Mouse (Mus musculus) liver, embryonic 14.5 days (tissue): ENCODE data around the gene Atp6v0a1. TPM values are rescaled to one million over a fixed set of nuclear protein-coding genes. Genes with fewer than 3 reads are reported as not detected.

Experiments used
- ATAC-seq: fragments of 200-750 bp; cut with Nextera tagmentation; 2 replicates; pipeline ENCODE4 v1.8.0; 2017; ENCODE audit warnings: moderate number of reproducible peaks, mild to moderate bottlenecking, moderate library complexity; ENCODE audit not compliant: insufficient read depth
- DNase-seq, 3 experiments: peaks; one replicate each; pipeline ENCODE4 v3.0.0-alpha.2; 2012 to 2013; ENCODE audit warnings: low read depth in 3 of 3, low spot score in 3 of 3
- H3K27ac ChIP-seq: fragments of 300-500 bp; sonication (generic); 2 replicates; pipeline ENCODE4 v1.5.1; 2014; ENCODE audit warnings: moderate library complexity, mild to moderate bottlenecking, control low read depth, inconsistent platforms
- H3K27me3 ChIP-seq: fragments of 300-500 bp; sonication (generic); 2 replicates; pipeline ENCODE4 v1.6.1; 2014; ENCODE audit warnings: mild to moderate bottlenecking, low read length, moderate library complexity; ENCODE audit not compliant: control insufficient read depth, insufficient read depth
- H3K36me3 ChIP-seq: fragments of 300-500 bp; sonication (generic); replicated peaks from 2 replicates; pipeline ENCODE4 v1.6.1; 2014; ENCODE audit warnings: low read depth; ENCODE audit not compliant: control insufficient read depth, insufficient read depth
- H3K4me1 ChIP-seq, 2 experiments: fragments of 200-500 bp in 1 of 2; fragments of 300-500 bp in 1 of 2; sonication (generic) in 1 of 2; replicated peaks; 2 replicates each; pipeline ENCODE4 v1.6.1; 2012 to 2014; ENCODE audit warnings: antibody characterized with exemption in 1 of 2, inconsistent platforms in 1 of 2, low read length in 1 of 2; ENCODE audit not compliant: control insufficient read depth in 2 of 2, insufficient read depth in 2 of 2
- H3K4me2 ChIP-seq: fragments of 300-500 bp; sonication (generic); 2 replicates; pipeline ENCODE4 v1.6.1; 2014; ENCODE audit warnings: low read depth, mild to moderate bottlenecking, control low read depth, moderate library complexity
- H3K4me3 ChIP-seq, 2 experiments: fragments of 200-500 bp in 1 of 2; fragments of 300-500 bp in 1 of 2; sonication (generic) in 1 of 2; 2 replicates each; pipeline ENCODE4 v1.5.1; 2012 to 2014; ENCODE audit warnings: low read depth in 2 of 2, low read length in 2 of 2, mild to moderate bottlenecking in 2 of 2, control low read depth in 1 of 2, inconsistent platforms in 1 of 2, moderate library complexity in 1 of 2; ENCODE audit not compliant: insufficient read depth in 1 of 2
- H3K9ac ChIP-seq: fragments of 300-500 bp; sonication (generic); replicated peaks from 2 replicates; pipeline ENCODE4 v1.6.1; 2014; ENCODE audit warnings: mild to moderate bottlenecking, control low read depth, moderate library complexity
- H3K9me3 ChIP-seq: fragments of 300-500 bp; sonication (generic); 2 replicates; pipeline ENCODE4 v1.6.1; 2016; ENCODE audit warnings: low read length, mixed read lengths; ENCODE audit not compliant: control insufficient read depth
- CTCF ChIP-seq: IDR thresholded peaks from 2 replicates; pipeline ENCODE4 v1.5.1; 2016; ENCODE audit warnings: antibody characterized with exemption, low read depth, control low read depth
- EP300 ChIP-seq: IDR thresholded peaks from 2 replicates; pipeline ENCODE4 v1.6.1; 2016; ENCODE audit warnings: antibody characterized with exemption, low read depth
- WGBS: fragments of 180-500 bp; shearing (Covaris S2); extraction: QIAGEN DNeasy Blood & Tissue Kit; methylation state at CpG from one replicate; pipeline ENCODE4 v1.1.7; 2014; ENCODE audit not compliant: insufficient replicate concordance; 5-methylcytosine and 5-hydroxymethylcytosine counted together
- polyA plus RNA-seq, 2 experiments: library from polyadenylated mRNA; depleted of rRNA in 1 of 2; stranded (reverse) in 1 of 2; unstranded in 1 of 2; fragments of >200 nt; fragmentation: Nextera tagmentation in 1 of 2; extraction: Ambion mirVana in 1 of 2; gene quantifications; 2 replicates each; pipeline versions ENCODE4 v1.2.1 to v1.2.3; 2012 to 2014

Atp6v0a1 gene
- polyA plus RNA-seq, 2 experiments: 29.5 to 37.8 TPM

DNA sequence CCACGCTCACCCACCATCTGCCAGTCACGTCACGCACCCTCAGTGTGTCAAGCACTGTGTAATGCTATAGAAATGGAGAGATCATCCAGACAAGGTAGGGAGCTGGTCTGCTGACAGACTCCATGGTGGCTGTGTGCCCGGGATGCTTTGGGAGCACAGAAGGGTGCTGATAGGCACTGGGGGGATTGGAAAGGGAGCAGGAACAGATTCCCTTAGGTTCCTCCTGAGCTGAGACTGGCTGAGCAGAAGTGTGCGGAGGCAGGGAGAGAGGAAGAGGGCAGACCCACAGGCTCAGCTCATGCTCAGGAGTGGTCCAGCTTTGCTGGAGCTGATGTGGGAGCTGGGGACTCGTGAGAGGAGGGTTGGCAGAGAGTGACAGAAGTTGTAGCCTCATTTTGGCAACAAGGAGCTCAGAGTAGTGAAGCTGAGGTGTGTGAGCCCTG, 41.8 kb downstream of the Atp6v0a1 start:
- Histone ChIP-seq H3K9ac (no peak overlapping the region), H3K36me3 (peaks cover 82% of the 10 kb centered on the region), H3K4me2 (no peak overlapping the region), H3K9me3 (no peaks in the 10 kb centered on the region), H3K27ac (no peak overlapping the region), H3K4me3 (no peak overlapping the region), H3K27me3 (no peaks in the 10 kb centered on the region), H3K4me1 (peaks cover 0 to 8% of the 10 kb centered on the region in 2 experiments; a peak in 2 of 4 replicates)
- TF ChIP-seq EP300 (no peak), CTCF (no peak)
- 85% methylated on average over 6 of the region's 6 CpGs for WGBS
- ATAC-seq (no peak), DNase-seq (no peak)

DNA sequence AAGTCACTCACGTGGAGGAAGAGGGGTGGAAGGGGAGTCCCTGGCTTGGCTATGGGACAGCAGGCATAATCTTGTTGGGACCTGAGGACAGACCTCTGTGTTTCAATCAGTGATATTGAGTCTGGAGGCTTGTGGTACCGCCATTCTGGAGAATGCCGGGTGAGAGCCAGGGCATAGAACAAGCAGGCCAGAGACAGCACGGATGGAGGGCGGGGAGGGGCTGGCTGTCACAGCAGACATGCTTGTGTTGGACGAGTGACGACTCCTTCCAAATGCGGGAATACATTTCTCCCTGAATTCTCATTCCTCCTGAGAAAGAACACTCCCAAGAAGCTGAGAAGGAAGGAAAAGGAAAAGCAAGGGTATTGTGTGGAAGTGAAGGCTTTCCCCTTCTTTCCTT, 42.4 kb downstream of the Atp6v0a1 start:
- Histone ChIP-seq H3K27ac (no peak overlapping the region), H3K4me1 (peaks cover 0 to 4% of the 10 kb centered on the region in 2 experiments; a peak in 1 of 4 replicates), H3K4me2 (no peak overlapping the region), H3K27me3 (no peaks in the 10 kb centered on the region), H3K9me3 (no peaks in the 10 kb centered on the region), H3K9ac (no peak overlapping the region), H3K36me3 (peaks cover 82% of the 10 kb centered on the region), H3K4me3 (no peak overlapping the region)
- ATAC-seq (no peak), DNase-seq (no peak)
- TF ChIP-seq EP300: no peak
- no peak for TF ChIP-seq CTCF
- 83% methylated on average over 8 of the region's 8 CpGs for WGBS

DNA sequence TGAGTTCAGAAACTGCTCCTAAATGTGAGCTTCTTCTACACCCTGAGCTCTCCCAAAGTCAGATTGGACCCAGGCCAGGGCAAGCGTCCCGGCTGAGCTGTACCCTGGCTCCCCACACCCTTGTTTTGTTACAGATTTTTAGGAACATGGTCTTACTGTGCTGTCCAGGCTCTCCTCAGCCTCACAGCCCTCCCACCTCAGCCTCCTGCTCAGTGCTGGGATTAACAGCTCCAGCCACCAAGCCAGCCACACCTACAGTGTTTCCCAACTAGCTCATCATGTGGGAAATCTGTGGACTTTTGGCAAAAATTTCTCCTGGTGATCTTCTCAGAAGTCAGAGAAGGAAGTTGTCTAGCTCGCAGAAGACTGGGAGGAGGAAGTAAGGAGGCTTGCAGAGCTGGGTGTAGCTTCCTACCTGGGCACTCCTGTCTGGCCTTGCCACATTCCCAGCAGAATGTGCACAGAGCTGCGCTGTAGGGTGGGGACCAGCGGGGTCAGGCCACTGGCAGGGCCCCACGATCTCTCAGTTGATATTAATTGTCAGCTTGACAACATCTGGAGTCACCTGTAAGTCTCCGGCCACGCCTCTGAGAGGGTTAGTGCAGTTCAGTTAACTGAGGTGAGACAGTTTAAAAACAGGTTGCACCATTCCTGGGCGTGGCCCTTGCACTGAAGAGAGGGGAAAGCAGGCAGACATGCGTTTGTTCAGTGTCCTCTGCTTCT, 43.7 kb downstream of the Atp6v0a1 start:
- no peak for DNase-seq
- TF ChIP-seq EP300 (no peak), CTCF (no peak)
- WGBS: 71% methylated on average over 10 of the region's 10 CpGs

DNA sequence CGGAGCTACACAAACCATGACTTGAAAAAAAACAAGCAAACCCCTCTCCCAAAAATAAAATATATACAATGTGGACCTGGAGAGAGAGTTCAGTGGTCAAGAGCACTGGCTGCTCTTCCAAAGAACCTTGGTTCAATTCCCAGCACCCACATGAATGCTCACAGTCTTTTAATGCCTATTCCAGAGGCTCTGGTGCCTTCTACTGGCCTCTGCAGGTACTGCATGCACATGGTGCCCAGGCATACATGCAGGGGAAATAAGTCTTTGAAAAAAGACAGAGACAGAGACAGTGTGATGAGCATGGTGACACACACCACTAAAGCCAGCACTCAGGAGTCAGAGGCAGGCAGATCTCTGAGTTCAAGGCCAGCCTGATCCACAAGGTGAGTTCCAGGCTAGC, 44.7 kb downstream of the Atp6v0a1 start:
- TF ChIP-seq CTCF (peak; percentile 80), EP300 (no peak)
- H3K9ac ChIP-seq: no peak overlapping the region
- ATAC-seq (no peak), DNase-seq (no peak)
- peaks cover 0 to 7% of the 10 kb centered on the region in 2 experiments; a peak in 2 of 4 replicates for H3K4me1 ChIP-seq
- peaks cover 69% of the 10 kb centered on the region for H3K36me3 ChIP-seq
- no peaks in the 10 kb centered on the region for H3K27me3 ChIP-seq
- H3K4me3 ChIP-seq: no peak overlapping the region
- H3K4me2 ChIP-seq: no peak overlapping the region
- no peak overlapping the region for H3K27ac ChIP-seq
- H3K9me3 ChIP-seq: no peaks in the 10 kb centered on the region
- 100% methylated on average over 1 of the region's 1 CpGs for WGBS

More for the DNA sequence above, 43.7 kb downstream of the Atp6v0a1 start:
- Histone ChIP-seq H3K27ac (no peak overlapping the region), H3K27me3 (no peaks in the 10 kb centered on the region), H3K9me3 (no peaks in the 10 kb centered on the region), H3K9ac (no peak overlapping the region), H3K4me1 (peaks cover 0 to 4% of the 10 kb centered on the region in 2 experiments; a peak in 1 of 4 replicates), H3K4me3 (no peak overlapping the region), H3K36me3 (peaks cover 79% of the 10 kb centered on the region), H3K4me2 (no peak overlapping the region)
- no peak for ATAC-seq

DNA sequence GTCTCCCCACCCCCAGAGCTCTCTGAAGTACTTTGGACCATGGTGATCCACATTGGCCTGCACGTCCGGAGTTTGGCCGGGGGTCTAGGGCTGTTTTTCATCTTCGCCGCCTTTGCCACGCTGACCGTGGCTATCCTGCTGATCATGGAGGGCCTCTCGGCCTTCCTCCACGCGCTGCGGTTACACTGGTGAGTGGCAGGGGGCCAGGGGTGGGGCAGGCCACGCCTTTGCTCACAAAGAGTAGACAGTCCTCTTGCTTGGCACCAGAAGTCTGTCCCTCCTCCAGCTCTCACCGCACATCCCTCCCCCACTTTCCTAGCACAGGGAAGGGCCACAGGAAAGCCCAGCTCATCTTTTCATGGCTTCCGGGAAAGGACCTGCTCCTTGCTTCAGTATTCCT, 46.2 kb downstream of the Atp6v0a1 start:
- peaks cover 0 to 7% of the 10 kb centered on the region in 2 experiments; a peak in 2 of 4 replicates for H3K4me1 ChIP-seq
- 57% methylated on average over 14 of the region's 14 CpGs for WGBS
- no peak overlapping the region for H3K4me2 ChIP-seq
- DNase-seq: no peak
- H3K27me3 ChIP-seq: no peaks in the 10 kb centered on the region
- H3K9me3 ChIP-seq: no peaks in the 10 kb centered on the region
- ATAC-seq: no peak
- peaks cover 65% of the 10 kb centered on the region for H3K36me3 ChIP-seq
- no peak overlapping the region for H3K27ac ChIP-seq
- no peak overlapping the region for H3K4me3 ChIP-seq
- TF ChIP-seq CTCF: no peak
- no peak for TF ChIP-seq EP300
- H3K9ac ChIP-seq: no peak overlapping the region
